ENCODE assay signal across 8 mouse cellular contexts in the genomic region with DNA sequence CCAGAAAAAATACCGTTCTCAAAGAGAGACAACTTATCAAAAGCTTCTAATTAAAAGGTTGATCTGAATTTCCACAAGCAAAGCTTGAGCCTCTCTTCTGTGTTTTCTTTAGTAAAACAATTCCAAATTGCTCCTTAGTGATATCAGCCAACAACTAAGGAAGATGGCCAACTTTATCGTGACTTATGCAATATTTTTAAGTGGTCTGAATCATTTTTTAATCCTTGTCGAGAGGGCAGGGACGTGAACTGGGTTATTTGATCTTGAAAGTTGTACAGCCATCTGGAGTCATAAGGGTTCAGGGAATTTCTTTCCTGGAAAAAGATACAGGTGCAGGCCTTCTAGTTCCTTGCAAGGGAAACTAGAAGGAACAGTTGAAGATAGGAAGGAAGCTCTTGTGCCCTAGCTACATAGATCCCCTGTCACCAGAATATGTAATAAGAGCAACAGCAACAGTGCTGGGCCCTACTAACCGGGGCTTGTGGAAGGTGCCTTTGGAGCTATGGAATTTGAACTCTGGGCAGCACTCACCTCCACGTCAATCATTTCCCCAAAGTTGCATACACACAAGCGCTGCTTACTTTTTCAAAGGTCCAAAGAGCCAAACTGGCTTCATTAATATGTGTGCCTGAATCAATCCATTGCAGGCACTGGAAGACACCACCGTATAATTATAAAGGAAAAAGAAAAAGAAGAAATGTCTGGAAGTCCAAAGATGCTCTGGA. TPM values are rescaled to one million over a fixed set of nuclear protein-coding genes. Genes with fewer than 3 reads are reported as not detected.
A peak's percentile ranks its signal among the peaks of the same experiment; 100 is the strongest.
DNase-seq lines count a peak whose midpoint lies in the region; ATAC-seq and TF ChIP-seq lines count a peak whose summit lies in the region.

No protein-coding gene starts in this region.

- WGBS in heart, adult 2 months: 68% methylated on average over 8 of the region's 8 CpGs
- WGBS in heart, embryonic 12.5 days: 70% methylated on average over 8 of the region's 8 CpGs
- WGBS in midbrain, embryonic 11.5 days: 75% methylated on average over 8 of the region's 8 CpGs
- 81% methylated on average over 8 of the region's 8 CpGs for WGBS in midbrain, postnatal 0 days
- WGBS in midbrain, embryonic 15.5 days: 79% methylated on average over 8 of the region's 8 CpGs

- H3K27ac ChIP-seq in heart, adult 2 months: peak overlapping the region; percentile 94
- no peak overlapping the region for H3K27ac ChIP-seq in heart, embryonic 12.5 days (ENCODE audit: poor library complexity, severe bottlenecking)
- no peak overlapping the region for H3K27ac ChIP-seq in midbrain, embryonic 11.5 days (ENCODE audit: low read depth, low read length)
- no peak overlapping the region for H3K27ac ChIP-seq in midbrain, postnatal 0 days (ENCODE audit: low read depth, low read length)
- no peak overlapping the region for H3K27ac ChIP-seq in midbrain, embryonic 15.5 days

- H3K4me3 ChIP-seq in heart, adult 2 months: no peak overlapping the region; the same call in 1 of the 2 replicates
- no peak overlapping the region for H3K4me3 ChIP-seq in heart, embryonic 12.5 days
- no peak overlapping the region for H3K4me3 ChIP-seq in midbrain, embryonic 11.5 days (ENCODE audit: low read depth, low read length)
- H3K4me3 ChIP-seq in midbrain, postnatal 0 days (ENCODE audit: low read depth, low read length): no peak overlapping the region
- no peak overlapping the region for H3K4me3 ChIP-seq in midbrain, embryonic 15.5 days

- no peak overlapping the region for H3K4me2 ChIP-seq in heart, embryonic 12.5 days
- H3K4me2 ChIP-seq in midbrain, embryonic 11.5 days: peak overlapping the region; percentile 67; the same call in 1 of the 2 replicates
- H3K4me2 ChIP-seq in midbrain, postnatal 0 days (ENCODE audit: low read depth, low read length, poor library complexity, severe bottlenecking): no peak overlapping the region
- no peak overlapping the region for H3K4me2 ChIP-seq in midbrain, embryonic 15.5 days

- no peak for DNase-seq in heart, adult 2 months
- no peak for DNase-seq in midbrain, embryonic 11.5 days (ENCODE audit: low spot score, missing footprints)
- DNase-seq in midbrain, postnatal 0 days (ENCODE audit: low spot score): no peak
- DNase-seq in kidney, postnatal 36 days: peak; percentile 41 to 57
- DNase-seq in urinary bladder, postnatal 14 days (ENCODE audit: low spot score): no peak

- intact Hi-C loops in heart, adult 2 months (cut with DNase I): loop anchor here (2.0 kb wide), 2 partner anchors 14 to 18 kb away; no protein-coding TSS in a partner anchor

- H3K79me2 ChIP-seq in heart, adult 2 months (replicated peaks; ENCODE audit: control insufficient read depth, insufficient read depth, low read length): peaks cover 4% of the 10 kb centered on the region; the same call in 1 of the 2 replicates

- TF ChIP-seq POLR2A in heart, adult 2 months (IDR thresholded peaks at IDR 0.05; ENCODE audit: insufficient read depth, low read depth, low read length): no peak

- no peak for ATAC-seq in heart, embryonic 12.5 days (ENCODE audit: insufficient number of reproducible peaks, low FRiP score)
- ATAC-seq in midbrain, embryonic 11.5 days (ENCODE audit: low FRiP score): no peak
- ATAC-seq in midbrain, postnatal 0 days (ENCODE audit: low FRiP score): no peak
- ATAC-seq in megakaryocyte, adult 5-6 weeks (ENCODE audit: poor library complexity, severe bottlenecking): no peak
- no peak for ATAC-seq in midbrain, embryonic 15.5 days (replicated peaks)

- peaks cover 10% of the 10 kb centered on the region for H3K4me1 ChIP-seq in heart, adult 2 months (ENCODE audit: control insufficient read depth, insufficient read depth, low read length)
- H3K4me1 ChIP-seq in heart, embryonic 12.5 days (replicated peaks): peaks cover 30% of the 10 kb centered on the region
- H3K4me1 ChIP-seq in midbrain, embryonic 11.5 days (ENCODE audit: control insufficient read depth, insufficient read depth, low read length): 0 out of 2 replicates have a peak, but pooled peaks cover 5% of the 10 kb centered on the region
- H3K4me1 ChIP-seq in midbrain, postnatal 0 days (ENCODE audit: insufficient read depth, low read length): no peaks in the 10 kb centered on the region
- H3K4me1 ChIP-seq in midbrain, embryonic 15.5 days: peaks cover 11% of the 10 kb centered on the region

- no peak overlapping the region; the same call in 1 of the 2 replicates for H3K9ac ChIP-seq in heart, adult 2 months (ENCODE audit: low read depth, low read length)
- no peak overlapping the region for H3K9ac ChIP-seq in heart, embryonic 12.5 days
- no peak overlapping the region for H3K9ac ChIP-seq in midbrain, embryonic 11.5 days (ENCODE audit: low read length)
- no peak overlapping the region for H3K9ac ChIP-seq in midbrain, postnatal 0 days (replicated peaks; ENCODE audit: low read length, poor library complexity, severe bottlenecking)
- H3K9ac ChIP-seq in midbrain, embryonic 15.5 days: no peak overlapping the region

- peaks cover 29% of the 10 kb centered on the region for H3K36me3 ChIP-seq in heart, adult 2 months (ENCODE audit: control insufficient read depth, insufficient read depth, low read length)
- peaks cover 15% of the 10 kb centered on the region for H3K36me3 ChIP-seq in heart, embryonic 12.5 days
- H3K36me3 ChIP-seq in midbrain, embryonic 11.5 days (ENCODE audit: control insufficient read depth, insufficient read depth, low read length): no peaks in the 10 kb centered on the region
- no peaks in the 10 kb centered on the region for H3K36me3 ChIP-seq in midbrain, postnatal 0 days (ENCODE audit: insufficient read depth, low read length)
- no peaks in the 10 kb centered on the region for H3K36me3 ChIP-seq in midbrain, embryonic 15.5 days (replicated peaks)

- H3K27me3 ChIP-seq in heart, adult 2 months (ENCODE audit: control insufficient read depth, insufficient read depth, low read length): no peaks in the 10 kb centered on the region
- H3K27me3 ChIP-seq in heart, embryonic 12.5 days (replicated peaks): no peaks in the 10 kb centered on the region
- H3K27me3 ChIP-seq in midbrain, embryonic 11.5 days (ENCODE audit: control insufficient read depth, insufficient read depth, low read length): no peaks in the 10 kb centered on the region
- H3K27me3 ChIP-seq in midbrain, postnatal 0 days (ENCODE audit: insufficient read depth, low read length): no peaks in the 10 kb centered on the region
- no peaks in the 10 kb centered on the region for H3K27me3 ChIP-seq in midbrain, embryonic 15.5 days (replicated peaks)

- no peaks in the 10 kb centered on the region for H3K9me3 ChIP-seq in heart, embryonic 12.5 days (replicated peaks)
- no peaks in the 10 kb centered on the region for H3K9me3 ChIP-seq in midbrain, embryonic 11.5 days (ENCODE audit: control insufficient read depth, low read length)
- H3K9me3 ChIP-seq in midbrain, postnatal 0 days (ENCODE audit: low read length): no peaks in the 10 kb centered on the region
- H3K9me3 ChIP-seq in midbrain, embryonic 15.5 days: no peaks in the 10 kb centered on the region

- no peak for TF ChIP-seq CTCF in heart, adult 2 months (IDR thresholded peaks at IDR 0.05)
- TF ChIP-seq CTCF in midbrain, postnatal 0 days (IDR thresholded peaks at IDR 0.05): no peak

- TF ChIP-seq EP300 in heart, adult 2 months (IDR thresholded peaks at IDR 0.05; ENCODE audit: insufficient read depth, low read depth, low read length): no peak

RNA-seq across cellular contexts. Expression of a gene that starts 0.9 kb away (rescaled TPM):
- 100 to 1,000 TPM; 115 to 120 TPM for total RNA-seq in heart, adult 2 months (2021)
- polyA plus RNA-seq in heart, adult 2 months (2012; rRNA removed): 89.4 and 117 TPM in 2 replicates
- 54.1 and 59.3 TPM in 2 replicates for polyA plus RNA-seq in heart, embryonic 12.5 days (2016; fragmentation: Nextera tagmentation; extraction: Ambion mirVana)
- 72.3 and 79.7 TPM in 2 replicates for polyA plus RNA-seq in midbrain, embryonic 11.5 days (2014; fragmentation: Nextera tagmentation; extraction: Ambion mirVana)
- 28.8 and 29.7 TPM in 2 replicates for total RNA-seq in midbrain, postnatal 0 days (2014; rRNA removed)
- 26.4 and 28.9 TPM in 2 replicates for polyA plus RNA-seq in midbrain, postnatal 0 days (2015; fragmentation: Nextera tagmentation; extraction: Ambion mirVana)
- total RNA-seq in megakaryocyte, adult 5-6 weeks (2015): 124 and 127 TPM in 2 replicates
- 187 and 216 TPM in 2 replicates for total RNA-seq in megakaryocyte, adult 5-6 weeks (2017)
- polyA plus RNA-seq in midbrain, embryonic 15.5 days (2015; fragmentation: Nextera tagmentation; extraction: Ambion mirVana): 40.8 and 43.4 TPM in 2 replicates

RNA-seq across cellular contexts. Expression of a gene that starts 58.9 kb away (rescaled TPM):
- total RNA-seq in heart, adult 2 months (2021): 1 to 10 TPM; 4.7 to 5.5 TPM
- polyA plus RNA-seq in heart, adult 2 months (2012; rRNA removed): 1.3 and 1.8 TPM in 2 replicates
- 13.0 and 16.1 TPM in 2 replicates for polyA plus RNA-seq in heart, embryonic 12.5 days (2016; fragmentation: Nextera tagmentation; extraction: Ambion mirVana)
- polyA plus RNA-seq in midbrain, embryonic 11.5 days (2014; fragmentation: Nextera tagmentation; extraction: Ambion mirVana): 28.8 and 29.7 TPM in 2 replicates
- total RNA-seq in midbrain, postnatal 0 days (2014; rRNA removed): 3.7 and 15.0 TPM in 2 replicates
- polyA plus RNA-seq in midbrain, postnatal 0 days (2015; fragmentation: Nextera tagmentation; extraction: Ambion mirVana): 3.2 and 4.2 TPM in 2 replicates
- total RNA-seq in megakaryocyte, adult 5-6 weeks (2015): 11.8 and 13.7 TPM in 2 replicates
- 17.6 and 17.8 TPM in 2 replicates for total RNA-seq in megakaryocyte, adult 5-6 weeks (2017)
- polyA plus RNA-seq in midbrain, embryonic 15.5 days (2015; fragmentation: Nextera tagmentation; extraction: Ambion mirVana): 5.9 and 6.7 TPM in 2 replicates

Comparison
In these comparisons a context has a peak if more than half of its experiments do, and no peak if none do; other contexts are left out.
1. DNase-seq: peak in kidney, postnatal 36 days (2 of 2); none in heart, adult 2 months (0 of 2), midbrain, embryonic 11.5 days (single experiment), midbrain, postnatal 0 days (single experiment) and urinary bladder, postnatal 14 days (single experiment).